Mouse (Mus musculus) kidney, postnatal 14 days (tissue): ENCODE data around the gene Prph2.

Source experiments
- DNase-seq: peaks from one replicate; pipeline ENCODE4 v3.0.0; 2022; ENCODE audit warnings: mixed read lengths

Gene Prph2

DNA sequence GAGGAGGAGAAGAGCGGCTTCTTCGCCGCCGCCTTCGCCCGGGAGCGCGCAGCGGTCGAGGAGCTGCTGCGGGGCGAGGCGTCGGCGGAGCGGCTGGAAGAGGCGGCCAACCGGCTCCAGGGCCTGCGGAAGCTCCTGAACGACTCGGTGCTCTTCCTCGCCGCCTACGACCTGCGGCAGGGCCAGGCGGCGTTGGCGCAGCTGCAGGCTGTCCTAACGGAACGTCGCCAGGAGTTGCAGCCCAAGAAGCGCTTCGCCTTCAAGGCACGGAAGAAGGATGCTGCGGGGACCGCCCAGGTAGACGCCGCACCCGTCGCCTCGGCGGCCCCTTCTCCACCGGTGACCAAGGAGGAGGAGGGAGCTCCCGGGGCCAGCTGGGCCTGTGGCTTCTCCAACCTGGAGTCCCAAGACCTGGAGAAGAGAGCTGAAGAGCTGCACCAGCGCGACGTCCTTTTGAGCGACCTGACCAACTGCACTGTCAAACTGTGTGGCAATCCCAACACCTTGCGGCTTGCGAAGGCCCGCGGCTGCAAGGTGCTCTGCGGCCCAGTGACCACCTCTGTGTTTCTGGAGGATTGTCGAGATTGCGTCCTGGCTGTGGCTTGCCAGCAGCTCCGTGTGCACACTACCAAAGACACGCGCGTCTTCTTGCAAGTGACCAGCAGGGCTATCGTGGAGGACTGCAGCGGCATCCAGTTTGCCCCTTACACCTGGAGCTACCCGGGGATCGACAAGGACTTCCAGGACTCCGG, 19.2 kb upstream of the Prph2 start:
- DNase-seq = peak; percentile 57

DNA sequence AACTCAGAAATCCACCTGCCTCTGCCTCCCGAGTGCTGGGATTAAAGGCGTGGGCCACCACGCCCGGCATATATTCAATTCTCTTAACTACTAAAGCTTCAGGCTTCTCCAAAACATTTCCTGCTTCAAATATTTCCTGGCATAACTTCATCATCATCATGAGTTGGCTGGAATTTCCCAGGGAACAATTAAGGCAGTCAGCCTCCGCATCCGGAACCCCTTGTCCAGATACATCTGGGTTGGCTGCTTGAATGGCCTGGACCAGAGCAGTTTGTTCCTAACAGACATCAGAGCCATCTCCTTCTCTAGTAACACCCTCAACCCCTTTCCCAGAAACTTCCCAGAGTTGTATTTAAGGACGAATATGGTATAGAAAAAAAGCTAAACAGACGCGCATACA, 14.8 kb upstream of the Prph2 start:
- peak; percentile 67 for DNase-seq

DNA sequence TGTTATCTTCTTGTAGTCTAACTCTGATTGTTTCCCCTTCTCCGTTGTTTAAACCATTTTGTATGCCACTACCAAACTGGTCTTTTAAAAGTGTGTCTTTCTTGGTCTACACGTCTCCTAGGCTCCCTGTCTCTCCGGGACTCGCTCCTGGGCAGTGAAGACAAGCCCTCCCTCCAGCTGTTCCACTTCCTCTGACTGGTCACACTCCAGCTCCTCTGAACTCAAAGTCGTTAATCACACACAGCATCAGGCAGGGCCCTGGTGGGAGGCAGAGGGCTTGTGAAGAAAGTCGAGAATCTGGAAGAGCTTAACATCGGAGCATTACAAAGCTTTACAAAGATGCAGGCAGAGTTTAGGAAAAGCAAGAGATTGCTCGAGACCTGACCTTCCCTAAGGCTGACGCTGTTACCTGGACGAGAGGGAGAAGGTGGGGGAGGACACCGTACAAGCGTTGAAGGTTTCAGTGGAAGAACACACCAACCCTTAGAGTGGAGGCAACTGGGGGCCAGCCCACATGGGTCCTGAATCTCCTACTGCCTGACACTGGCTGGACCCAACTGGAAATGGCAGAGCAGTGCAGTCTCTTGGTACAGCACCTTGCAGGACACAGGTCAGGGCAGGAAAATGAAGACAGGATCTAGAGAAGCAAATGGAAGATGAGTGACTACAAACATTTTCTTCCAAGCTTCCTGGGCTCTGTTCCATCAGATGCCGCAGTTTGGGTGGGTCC, 12.9 kb upstream of the Prph2 start:
- DNase-seq = peak; percentile 71

DNA sequence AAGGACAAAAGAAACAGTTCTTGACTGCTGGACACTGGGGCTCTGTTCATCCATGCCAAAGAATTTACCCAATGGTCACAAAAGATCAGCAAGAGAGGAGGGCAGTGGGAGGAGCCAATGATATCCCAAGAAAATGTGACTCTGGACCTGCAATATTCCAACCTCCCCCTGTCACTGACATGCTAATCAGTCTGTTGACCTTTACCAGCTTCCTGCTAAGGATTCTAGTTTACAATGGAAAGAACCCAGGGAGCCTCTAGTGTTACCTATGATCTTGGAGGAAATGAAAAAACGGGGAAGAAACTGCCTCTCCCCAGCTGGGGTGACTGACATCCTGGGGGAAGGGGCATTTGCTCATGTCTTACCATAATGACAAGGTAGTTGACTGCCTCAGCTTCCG, 9.3 kb upstream of the Prph2 start:
- DNase-seq = no peak

DNA sequence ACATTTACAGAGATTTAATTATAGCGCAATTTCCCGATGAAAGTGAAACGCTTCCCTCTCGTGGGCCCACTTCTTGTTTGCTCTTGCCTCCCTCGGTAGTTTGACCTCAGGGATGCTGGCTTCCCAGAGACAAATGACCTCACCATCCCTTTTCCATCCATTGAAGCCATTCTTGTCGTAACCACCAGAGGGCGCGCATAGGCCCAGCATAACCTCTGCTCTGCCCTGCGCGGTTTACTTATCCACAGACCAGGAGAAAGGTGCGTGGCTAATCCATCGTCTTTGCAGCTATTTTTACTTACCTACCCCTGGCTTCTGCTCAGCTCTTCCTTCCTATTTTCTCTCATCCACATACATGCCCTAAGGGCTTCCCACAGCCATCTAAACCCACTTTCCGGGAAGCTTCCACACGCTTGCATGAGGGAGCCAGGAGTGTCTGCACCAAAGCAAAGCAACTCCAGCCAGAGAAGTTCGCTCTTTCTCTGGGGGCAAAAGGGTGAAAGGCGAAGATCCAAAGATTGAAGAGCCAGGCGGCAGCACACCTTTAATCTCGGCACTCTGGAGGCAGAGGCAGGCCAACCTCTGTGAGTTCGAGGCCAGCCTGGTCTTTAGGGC, 6.3 kb upstream of the Prph2 start:
- DNase-seq = peak; percentile 83

DNA sequence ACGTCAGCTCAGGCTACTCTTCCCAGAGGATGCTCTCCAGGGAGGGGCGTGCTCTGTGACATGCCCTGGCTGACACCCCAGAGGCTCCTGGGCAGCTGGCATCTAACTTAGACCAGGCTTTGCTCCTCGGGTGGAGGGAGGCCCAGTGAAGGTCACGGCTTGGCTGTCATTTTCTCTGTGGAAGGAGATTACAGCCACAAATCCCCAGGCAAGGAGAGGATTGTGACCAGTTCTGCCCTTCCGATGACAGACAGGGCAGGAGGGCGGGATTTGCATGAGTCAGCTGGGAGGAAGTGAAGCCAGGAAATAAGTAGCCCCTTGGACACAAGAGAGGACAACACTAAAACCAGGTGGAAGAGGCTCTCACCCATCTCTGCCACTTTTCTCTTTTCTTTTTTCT, 2.1 kb downstream of the Prph2 start:
- DNase-seq = no peak

DNA sequence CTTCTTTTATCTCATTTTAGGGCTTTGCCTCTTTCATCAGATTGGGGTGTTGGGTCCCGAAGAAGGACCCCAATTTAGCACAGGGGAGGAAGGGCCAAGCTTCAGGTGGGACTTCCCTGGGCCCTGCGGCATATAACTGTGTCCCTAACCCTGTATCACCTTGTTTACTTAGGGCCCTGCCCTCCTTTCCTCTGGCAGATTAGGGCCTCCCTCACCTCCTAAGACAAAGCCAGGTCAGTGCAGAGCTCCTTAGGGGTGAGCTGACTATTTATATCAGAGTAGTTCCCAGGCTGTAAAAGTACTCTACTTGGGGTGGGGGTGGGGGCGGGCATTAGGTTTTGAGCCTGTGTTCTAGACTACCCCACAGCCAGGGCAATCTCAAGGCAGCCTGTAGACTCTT, 4.9 kb downstream of the Prph2 start:
- DNase-seq = no peak

DNA sequence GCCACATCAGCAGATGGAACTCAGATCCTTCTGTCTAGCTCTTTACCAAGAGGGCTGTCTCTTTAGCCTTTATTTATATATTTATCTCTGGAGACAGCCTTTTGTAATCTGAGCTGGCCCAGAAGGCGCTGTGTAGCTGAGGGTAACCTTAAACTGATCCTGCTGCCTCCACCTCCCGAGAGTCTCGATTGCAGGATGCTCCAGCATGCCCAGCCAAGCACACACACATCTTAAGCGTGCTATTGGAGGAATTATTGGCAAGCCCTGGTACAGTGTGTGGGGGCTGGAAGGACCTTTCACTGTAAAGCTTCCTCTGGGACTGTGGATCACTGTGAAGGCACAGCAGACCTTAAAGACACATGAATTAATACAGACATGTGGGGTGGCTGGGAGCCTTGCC, 8.7 kb downstream of the Prph2 start:
- no peak for DNase-seq

DNA sequence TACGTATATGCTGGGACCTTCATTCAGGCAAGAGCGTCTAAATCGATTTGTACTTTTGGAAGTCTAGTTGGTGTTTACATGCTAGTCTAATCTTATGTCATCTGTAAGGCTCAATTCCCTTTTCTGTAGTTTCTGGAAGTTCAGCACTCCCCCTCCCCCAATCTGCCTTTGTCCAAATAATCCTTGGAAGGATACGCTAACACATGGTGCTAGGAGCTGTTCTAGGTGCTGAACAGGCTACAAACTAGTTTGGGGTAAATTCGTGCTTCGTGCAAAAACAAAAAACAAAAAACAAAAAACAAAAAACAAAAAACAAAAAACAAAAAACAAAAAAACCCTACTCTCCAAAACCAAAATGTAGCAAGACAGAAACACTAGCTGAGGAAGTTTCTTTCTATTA, 10.6 kb downstream of the Prph2 start:
- peak; percentile 24 for DNase-seq

DNA sequence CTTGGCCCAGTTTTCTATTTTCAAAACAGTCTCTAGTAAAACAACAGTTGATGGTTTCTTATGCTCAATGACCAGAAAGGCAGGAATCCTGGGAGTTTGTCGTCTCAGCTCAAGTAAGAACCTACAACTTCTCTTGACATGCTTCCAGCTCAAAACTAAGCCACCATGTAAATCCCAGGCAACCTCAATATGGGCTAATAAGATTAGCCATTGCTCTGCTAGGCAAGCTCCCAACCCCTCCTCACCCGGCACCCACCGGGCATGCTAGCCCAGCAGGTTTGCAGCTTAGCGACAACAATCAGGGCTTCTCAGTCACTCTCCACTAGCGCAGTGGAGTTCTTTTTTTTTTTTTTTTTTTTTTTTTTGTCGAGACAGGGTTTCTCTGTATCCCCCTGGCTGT, 15.9 kb downstream of the Prph2 start:
- no peak for DNase-seq

DNA sequence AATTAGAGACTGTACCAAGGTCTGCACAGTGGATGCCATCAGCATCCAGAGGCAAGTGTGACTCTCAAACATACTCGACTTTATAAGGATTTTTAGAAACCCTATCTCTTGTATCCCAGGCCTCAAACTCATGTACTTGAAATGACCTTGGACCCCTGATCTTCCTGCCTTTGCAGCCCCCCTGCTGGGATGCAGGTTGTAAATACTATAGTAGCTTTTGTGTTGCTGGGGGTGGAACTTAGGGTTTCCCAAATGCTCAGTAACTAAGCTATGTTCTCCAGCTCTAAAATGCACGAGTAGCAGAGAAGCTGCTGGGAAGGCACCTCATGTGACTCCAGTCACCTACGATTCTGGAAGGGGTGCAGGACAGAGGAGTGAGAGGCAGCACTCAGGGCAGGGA, 16.7 kb downstream of the Prph2 start:
- no peak for DNase-seq

DNA sequence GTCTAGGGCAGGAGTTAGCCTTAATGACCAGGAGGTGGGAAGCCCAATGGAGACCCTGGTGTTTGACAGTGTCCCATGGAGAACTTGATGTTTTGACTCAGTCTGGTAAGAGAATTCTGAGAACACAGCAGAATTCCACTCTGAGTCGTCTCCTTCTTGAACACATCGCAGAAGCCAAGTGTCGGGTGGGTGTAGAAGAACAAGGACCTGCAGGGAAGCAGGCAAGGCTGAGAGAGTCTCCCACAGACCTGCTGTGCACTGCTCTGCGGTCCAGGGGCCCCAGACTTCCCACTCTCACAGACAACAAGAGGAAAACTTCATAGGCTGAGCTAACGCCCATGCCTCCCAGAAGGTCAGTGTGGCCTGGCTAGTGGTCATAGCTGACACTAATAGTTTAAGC, 17.5 kb downstream of the Prph2 start:
- no peak for DNase-seq

DNA sequence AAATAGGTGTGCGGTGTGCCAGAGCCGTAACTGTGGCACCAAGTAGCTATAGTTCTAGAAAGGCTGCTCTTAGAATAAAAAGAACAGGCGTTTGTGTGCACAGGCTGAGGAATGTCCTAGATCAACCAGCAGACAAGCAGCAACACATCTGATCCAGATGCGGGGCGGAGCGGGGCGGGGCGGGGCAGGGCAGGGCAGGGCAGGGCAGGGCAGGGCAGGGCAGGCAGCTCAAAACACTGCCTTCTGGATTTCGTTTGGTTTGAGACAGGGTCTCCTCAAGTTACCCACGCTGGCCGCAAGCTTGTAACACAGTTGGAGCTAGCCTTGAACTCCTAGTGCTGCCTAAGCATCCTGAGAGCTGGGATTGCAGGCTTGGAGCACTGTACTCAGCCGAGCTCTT, 19.0 kb downstream of the Prph2 start:
- DNase-seq = no peak

DNA sequence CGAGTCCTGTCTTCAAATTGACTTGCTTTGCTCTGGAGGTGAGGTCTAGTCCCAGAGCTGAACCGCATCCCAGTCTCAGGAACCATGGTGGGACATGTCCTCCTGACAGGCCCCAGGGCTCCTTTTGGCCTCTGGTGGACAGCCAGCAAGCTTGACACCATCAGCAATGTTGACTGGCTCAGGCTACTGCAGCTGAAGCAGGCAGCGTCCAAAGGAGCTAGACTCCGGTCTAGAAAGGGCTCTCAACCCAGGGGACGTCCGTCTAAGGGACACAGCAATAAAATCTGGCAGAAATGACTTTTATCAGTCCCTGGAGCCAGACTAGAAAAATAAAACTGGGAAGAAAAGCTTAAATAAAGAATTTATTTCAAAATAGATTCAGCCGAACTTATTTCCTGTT, 19.6 kb downstream of the Prph2 start:
- DNase-seq = peak; percentile 6

DNA sequence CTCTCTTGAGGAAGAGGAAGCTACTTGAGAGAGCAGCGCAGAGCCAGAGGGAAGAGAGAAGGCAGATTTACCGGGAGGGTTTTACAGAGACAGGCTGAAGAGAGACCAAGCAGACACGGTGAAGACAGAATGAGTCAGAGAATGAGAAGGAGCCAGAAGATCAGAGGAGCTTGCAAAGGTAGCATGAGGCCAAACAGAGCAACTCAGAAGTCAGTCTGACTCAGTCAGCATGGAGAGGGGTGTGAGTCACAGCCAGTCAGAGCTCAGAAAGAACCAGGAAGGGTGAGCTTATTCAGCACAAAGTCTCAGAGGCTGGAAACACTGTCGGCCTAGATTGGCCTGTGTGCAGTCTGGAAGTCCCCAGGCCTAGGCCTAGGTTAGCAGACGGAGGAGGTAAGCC, 22.7 kb downstream of the Prph2 start:
- DNase-seq = no peak

DNA sequence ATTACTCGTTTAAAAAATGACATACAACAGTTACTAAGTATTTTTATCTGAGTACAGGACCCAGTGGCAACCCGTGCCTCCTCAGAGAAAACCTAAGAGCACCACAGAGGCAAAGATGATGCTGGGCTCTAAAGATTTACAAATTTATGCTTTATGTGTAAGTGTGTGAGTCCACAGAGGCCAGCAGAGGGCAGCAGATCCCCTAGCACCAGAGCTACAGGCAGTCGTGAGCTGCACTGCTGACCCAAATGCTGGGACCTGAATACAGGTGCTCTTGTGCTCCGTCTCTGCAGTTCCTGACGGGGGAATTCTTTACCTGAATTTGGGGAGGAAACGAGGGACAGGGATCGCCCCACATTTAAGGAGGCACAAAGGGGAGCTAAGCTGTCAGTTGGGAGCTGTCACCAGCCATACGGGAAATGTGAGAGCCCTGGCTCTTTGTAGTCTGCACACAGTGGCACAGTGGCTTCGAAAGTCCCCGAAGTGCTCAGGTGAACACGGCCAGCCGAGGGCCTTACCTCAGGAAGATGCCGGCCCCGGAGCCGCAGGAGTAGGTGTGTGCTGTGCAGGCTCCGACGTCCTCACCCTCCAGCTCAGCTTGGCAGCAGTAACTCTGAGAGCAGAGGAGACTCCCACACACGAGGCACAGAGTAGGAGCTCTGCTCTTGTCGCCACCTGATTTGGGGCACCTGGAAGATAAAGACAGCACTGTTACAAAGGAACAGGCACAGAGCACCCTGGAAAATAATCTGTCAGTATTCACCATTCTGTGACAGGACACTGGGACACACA, 23.5 kb downstream of the Prph2 start:
- DNase-seq = peak; percentile 59

DNA sequence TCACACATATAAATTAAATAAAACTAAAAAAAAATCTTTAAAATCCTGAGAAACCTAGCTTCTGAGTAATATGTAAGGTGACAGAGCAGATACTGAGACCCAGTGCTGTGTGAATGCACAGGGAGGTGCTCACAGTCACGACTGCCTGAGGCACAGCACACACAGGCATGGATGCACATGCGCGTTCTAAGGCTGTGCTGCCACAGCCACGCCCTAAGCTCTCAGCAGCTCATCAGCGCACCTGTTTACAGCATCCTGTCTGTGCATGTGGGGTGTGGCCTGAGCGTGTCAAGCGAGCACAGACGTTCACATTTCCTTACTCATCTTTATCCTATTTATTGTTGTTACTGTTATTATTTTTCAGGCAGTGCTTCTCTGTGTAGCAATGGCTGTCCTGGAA, 30.2 kb downstream of the Prph2 start:
- no peak for DNase-seq

DNA sequence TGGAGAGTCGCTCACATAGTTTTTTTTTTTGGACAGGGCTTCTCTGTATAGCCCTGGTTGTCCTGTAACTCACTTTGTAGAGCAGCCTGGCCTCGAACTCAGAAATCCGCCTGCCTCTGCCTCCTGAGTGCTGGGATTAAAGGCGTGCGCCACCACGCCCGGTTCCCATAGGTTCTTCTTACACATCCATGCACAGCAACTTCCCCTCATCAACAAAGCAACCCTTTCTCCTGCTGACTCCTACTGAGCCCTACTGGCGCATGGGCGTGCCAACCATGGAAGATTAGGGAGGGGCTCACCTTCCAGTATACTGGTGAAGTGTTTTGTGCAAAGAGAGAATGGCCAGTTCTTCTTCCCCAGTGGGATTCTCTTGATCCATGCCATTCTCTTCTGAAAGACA, 32.2 kb downstream of the Prph2 start:
- DNase-seq = no peak

DNA sequence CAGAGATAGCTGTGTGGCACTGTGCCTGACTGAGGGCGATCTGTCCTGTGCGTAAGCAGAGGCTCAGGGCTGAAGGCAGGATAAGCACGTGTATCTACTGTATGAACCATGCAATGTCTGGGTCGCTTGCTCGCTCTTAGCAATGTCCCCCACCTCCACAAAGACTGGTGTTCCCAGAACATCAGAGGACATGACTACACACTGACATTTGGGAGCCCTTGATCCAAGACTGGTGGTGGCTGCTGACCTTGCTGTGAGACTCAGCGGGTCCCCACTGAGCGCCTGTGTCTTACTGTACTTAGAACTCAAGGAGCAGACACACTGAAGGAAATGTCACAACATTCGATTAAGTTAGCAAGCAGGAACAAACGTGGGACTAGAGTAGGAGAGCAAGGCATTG, 36.0 kb downstream of the Prph2 start:
- DNase-seq = no peak

DNA sequence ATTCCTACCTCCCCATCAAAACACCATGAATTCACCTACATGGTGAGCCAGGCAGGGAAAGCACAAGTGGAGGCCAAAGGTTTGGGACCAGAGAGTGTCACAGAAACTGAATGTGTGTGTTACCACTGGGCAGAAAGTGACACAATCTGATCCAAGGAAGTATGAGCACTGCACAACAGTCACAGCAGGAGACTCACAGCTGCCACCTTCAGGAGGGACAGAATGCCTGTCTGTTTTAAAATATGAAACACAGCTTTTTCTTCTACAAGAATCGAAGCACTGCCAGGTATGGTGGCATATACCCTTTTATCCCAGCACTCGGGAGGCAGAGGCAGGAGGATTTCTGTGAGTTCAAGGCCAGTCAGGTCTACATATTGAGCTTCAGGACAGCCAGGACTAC, 47.8 kb downstream of the Prph2 start:
- DNase-seq = no peak

DNA sequence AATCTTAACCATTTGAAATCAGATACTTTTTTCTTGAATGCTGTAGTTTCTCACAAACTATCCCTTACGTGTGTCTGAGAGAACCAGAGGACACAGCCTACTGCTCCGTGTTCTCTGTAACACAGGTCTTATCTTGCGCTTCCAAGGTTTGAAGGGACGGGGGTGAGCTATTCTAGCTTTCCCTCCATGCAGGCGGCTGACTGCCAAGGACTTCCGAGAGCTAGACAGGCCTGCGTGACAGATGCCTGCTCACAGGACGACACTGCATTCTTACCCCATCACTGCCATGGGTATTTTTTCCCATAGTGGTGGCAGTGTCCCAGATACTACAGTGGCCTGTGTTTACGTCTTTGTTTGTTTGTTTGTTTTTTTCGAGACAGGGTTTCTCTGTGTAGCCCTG, 50.0 kb downstream of the Prph2 start:
- no peak for DNase-seq

DNA sequence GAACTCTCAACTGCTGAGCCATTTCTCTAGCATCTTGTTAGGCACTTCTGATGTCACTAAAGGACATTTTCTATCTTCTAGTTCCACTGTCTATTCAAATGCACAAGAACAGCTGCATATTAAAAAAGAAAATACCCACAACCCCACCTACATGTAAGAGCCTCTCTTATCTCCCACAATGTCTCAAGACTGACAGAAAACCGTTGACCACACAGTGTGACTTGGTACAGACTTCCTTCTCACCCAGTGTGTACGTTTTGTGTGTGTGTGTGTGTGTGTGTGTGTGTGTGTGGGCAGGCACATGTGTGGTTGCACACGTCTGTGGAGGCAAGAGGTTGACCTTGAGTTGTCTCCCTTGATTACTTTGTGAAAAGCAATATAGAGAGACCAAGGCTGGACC, 51.9 kb downstream of the Prph2 start:
- no peak for DNase-seq

DNA sequence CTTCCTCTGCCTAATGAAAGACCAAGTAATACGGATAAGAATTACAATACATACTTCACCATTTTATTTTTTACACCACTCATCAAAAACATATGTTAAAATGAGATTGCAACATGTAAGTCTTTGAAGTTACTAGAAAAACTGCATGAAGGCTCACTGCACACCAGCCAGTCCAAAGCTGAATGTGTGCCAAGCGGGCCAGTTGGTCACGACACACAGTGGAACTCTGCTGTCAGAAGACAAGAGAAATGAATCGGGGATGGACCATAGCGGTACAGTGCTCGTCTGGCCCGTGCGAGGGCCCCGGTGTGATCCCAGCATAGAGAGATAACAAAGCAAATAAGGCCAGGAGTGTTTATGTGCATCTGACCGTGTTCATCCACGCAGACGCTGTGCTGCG, 52.9 kb downstream of the Prph2 start:
- DNase-seq = no peak

DNA sequence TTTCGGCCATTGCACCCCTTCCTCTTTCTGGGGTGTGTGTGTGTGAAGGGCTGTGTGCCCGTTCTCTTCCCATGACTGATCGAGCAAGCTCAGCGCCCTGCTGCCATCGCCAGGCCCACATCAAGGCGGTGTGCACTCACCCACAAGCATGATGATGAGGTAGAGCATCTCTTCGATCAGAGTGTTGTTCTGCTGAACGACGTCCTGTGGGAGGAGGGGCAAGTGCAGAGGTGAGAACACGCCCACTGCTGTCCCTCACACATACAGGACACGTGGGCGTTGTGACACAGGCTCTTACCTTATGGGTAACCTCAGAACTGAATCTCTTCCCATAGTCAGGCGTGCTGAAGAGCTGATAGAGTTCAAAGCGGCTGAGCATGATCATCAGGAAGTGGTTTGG, 56.6 kb downstream of the Prph2 start:
- DNase-seq = no peak
